Comparison of ENCODE assay signal across 8 mouse cellular contexts in genomic region chr4:154986096-154986495, GRCm38 (mm10). TPM values are rescaled to one million over a fixed set of nuclear protein-coding genes. Genes with fewer than 3 reads are reported as not detected.
DNase-seq lines count a peak whose midpoint lies in the region; ATAC-seq and TF ChIP-seq lines count a peak whose summit lies in the region.

No protein-coding gene starts in this region.

- TF ChIP-seq CTCF in C2C12 (IDR thresholded peaks at IDR 0.05; ENCODE audit: control insufficient read depth, insufficient read depth, insufficient read length) = peak; percentile 73
- peak; percentile 71 for TF ChIP-seq CTCF in bone marrow, adult 2 months (IDR thresholded peaks at IDR 0.05; ENCODE audit: control insufficient read depth, insufficient read depth, low read length)

- no peaks in the 10 kb centered on the region for H3K79me3 ChIP-seq in C2C12 (ENCODE audit: low read depth)

- H3K36me3 ChIP-seq in C2C12 (ENCODE audit: control insufficient read depth, insufficient read depth) = peaks cover 3% of the 10 kb centered on the region
- H3K36me3 ChIP-seq in forebrain, embryonic 11.5 days (ENCODE audit: control insufficient read depth, insufficient read depth, low read length) = peaks cover 1% of the 10 kb centered on the region
- peaks cover 3% of the 10 kb centered on the region for H3K36me3 ChIP-seq in heart, embryonic 15.5 days
- peaks cover 8% of the 10 kb centered on the region for H3K36me3 ChIP-seq in liver, embryonic 13.5 days
- peaks cover 4% of the 10 kb centered on the region; the same call in 1 of the 2 replicates for H3K36me3 ChIP-seq in neural tube, embryonic 15.5 days

- ATAC-seq in forebrain, embryonic 11.5 days (replicated peaks; ENCODE audit: low FRiP score) = peak; percentile 55
- no peak for ATAC-seq in heart, embryonic 15.5 days (replicated peaks; ENCODE audit: insufficient number of reproducible peaks, insufficient read depth, low FRiP score, low read depth)
- no peak for ATAC-seq in liver, embryonic 13.5 days (ENCODE audit: low read depth)
- no peak for ATAC-seq in neural tube, embryonic 15.5 days (ENCODE audit: low FRiP score)

- 22% methylated on average over 17 of the region's 17 CpGs for WGBS in bone marrow, adult 2 months
- WGBS in forebrain, embryonic 11.5 days = 14% methylated on average over 17 of the region's 17 CpGs
- WGBS in heart, embryonic 15.5 days = 16% methylated on average over 17 of the region's 17 CpGs
- WGBS in liver, embryonic 13.5 days (ENCODE audit: insufficient replicate concordance) = 25% methylated on average over 17 of the region's 17 CpGs
- 17% methylated on average over 17 of the region's 17 CpGs for WGBS in neural tube, embryonic 15.5 days

- H3K27ac ChIP-seq in bone marrow, adult 2 months (ENCODE audit: control insufficient read depth, insufficient read depth, low read depth, low read length, poor library complexity) = no peak overlapping the region; the same call in 1 of the 2 replicates
- H3K27ac ChIP-seq in forebrain, embryonic 11.5 days (ENCODE audit: low read depth, low read length) = no peak overlapping the region
- H3K27ac ChIP-seq in heart, embryonic 15.5 days = no peak overlapping the region
- no peak overlapping the region for H3K27ac ChIP-seq in liver, embryonic 13.5 days
- no peak overlapping the region for H3K27ac ChIP-seq in neural tube, embryonic 15.5 days (replicated peaks)

- H3K4me3 ChIP-seq in C2C12 (ENCODE audit: insufficient read depth, poor library complexity, severe bottlenecking) = no peak overlapping the region
- no peak overlapping the region for H3K4me3 ChIP-seq in bone marrow, adult 2 months (replicated peaks; ENCODE audit: control insufficient read depth, low read depth, low read length)
- H3K4me3 ChIP-seq in forebrain, embryonic 11.5 days (ENCODE audit: low read depth, low read length) = no peak overlapping the region
- H3K4me3 ChIP-seq in heart, embryonic 15.5 days = no peak overlapping the region
- no peak overlapping the region for H3K4me3 ChIP-seq in liver, embryonic 13.5 days (replicated peaks)
- H3K4me3 ChIP-seq in neural tube, embryonic 15.5 days (replicated peaks) = no peak overlapping the region

- DNase-seq in forebrain, embryonic 11.5 days (ENCODE audit: low spot score) = peak; percentile 84
- DNase-seq in kidney, postnatal 14 days = peak; percentile 80
- peak; percentile 62 for DNase-seq in liver, embryonic 13.5 days
- peak; percentile 56 for DNase-seq in testis, postnatal 14 days (ENCODE audit: low spot score)

- TF ChIP-seq POLR2A in bone marrow, adult 2 months (IDR thresholded peaks at IDR 0.05; ENCODE audit: borderline replicate concordance, control insufficient read depth, low read depth, low read length) = no peak

- H3K4me2 ChIP-seq in forebrain, embryonic 11.5 days (ENCODE audit: low read depth, low read length, severe bottlenecking) = no peak overlapping the region
- peak overlapping the region; percentile 47 for H3K4me2 ChIP-seq in heart, embryonic 15.5 days
- H3K4me2 ChIP-seq in liver, embryonic 13.5 days = 0 out of 2 replicates have a peak overlapping the region, but pooled peaks have one; percentile 17
- H3K4me2 ChIP-seq in neural tube, embryonic 15.5 days = peak overlapping the region; percentile 20

- peaks cover 47% of the 10 kb centered on the region for H3K27me3 ChIP-seq in C2C12 (ENCODE audit: control insufficient read depth, insufficient read depth, insufficient read length)
- peaks cover 6% of the 10 kb centered on the region; the same call in 1 of the 2 replicates for H3K27me3 ChIP-seq in forebrain, embryonic 11.5 days (ENCODE audit: control insufficient read depth, insufficient read depth, low read length)
- H3K27me3 ChIP-seq in heart, embryonic 15.5 days = peaks cover 31% of the 10 kb centered on the region
- H3K27me3 ChIP-seq in liver, embryonic 13.5 days = 0 out of 2 replicates have a peak, but pooled peaks cover 15% of the 10 kb centered on the region
- H3K27me3 ChIP-seq in neural tube, embryonic 15.5 days (replicated peaks) = no peaks in the 10 kb centered on the region; the same call in 1 of the 2 replicates

- no peaks in the 10 kb centered on the region for H3K4me1 ChIP-seq in bone marrow, adult 2 months (ENCODE audit: control insufficient read depth, insufficient read depth, low read length)
- peaks cover 5% of the 10 kb centered on the region; the same call in 1 of the 2 replicates for H3K4me1 ChIP-seq in forebrain, embryonic 11.5 days (replicated peaks; ENCODE audit: control insufficient read depth, insufficient read depth, low read length)
- peaks cover 13% of the 10 kb centered on the region for H3K4me1 ChIP-seq in heart, embryonic 15.5 days (replicated peaks)
- H3K4me1 ChIP-seq in liver, embryonic 13.5 days (replicated peaks) = peaks cover 37% of the 10 kb centered on the region
- peaks cover 14% of the 10 kb centered on the region for H3K4me1 ChIP-seq in neural tube, embryonic 15.5 days

- peak overlapping the region; percentile 28 for H3ac ChIP-seq in C2C12 (ENCODE audit: control insufficient read depth, insufficient read length, low read depth)

- H3K79me2 ChIP-seq in C2C12 (ENCODE audit: control insufficient read depth, insufficient read depth) = no peaks in the 10 kb centered on the region

- H3K9ac ChIP-seq in forebrain, embryonic 11.5 days (ENCODE audit: low read length) = no peak overlapping the region
- no peak overlapping the region for H3K9ac ChIP-seq in heart, embryonic 15.5 days
- no peak overlapping the region for H3K9ac ChIP-seq in liver, embryonic 13.5 days
- no peak overlapping the region for H3K9ac ChIP-seq in neural tube, embryonic 15.5 days (replicated peaks)

- no peaks in the 10 kb centered on the region for H3K9me3 ChIP-seq in forebrain, embryonic 11.5 days (ENCODE audit: control insufficient read depth, low read length)
- H3K9me3 ChIP-seq in heart, embryonic 15.5 days (replicated peaks) = no peaks in the 10 kb centered on the region
- H3K9me3 ChIP-seq in liver, embryonic 13.5 days (replicated peaks) = no peaks in the 10 kb centered on the region
- H3K9me3 ChIP-seq in neural tube, embryonic 15.5 days (replicated peaks) = no peaks in the 10 kb centered on the region

TF ChIP-seq in C2C12, 6 proteins besides CTCF, POLR2A, EP300 and RAD21:
- no peak for TF ChIP-seq MAX (IDR thresholded peaks at IDR 0.05)
- TF ChIP-seq CEBPB (IDR thresholded peaks at IDR 0.05; ENCODE audit: low read depth) = no peak
- no peak for TF ChIP-seq MYOG (IDR thresholded peaks at IDR 0.05; ENCODE audit: control insufficient read depth, extremely low read depth, insufficient read length)
- TF ChIP-seq MYOD1 (IDR thresholded peaks at IDR 0.05; ENCODE audit: control insufficient read depth, insufficient read length, low read depth) = no peak

RNA-seq across cellular contexts. Expression of gene Pank4, which starts 22.2 kb away (rescaled TPM):
- 22.2 TPM for polyA plus RNA-seq in C2C12 (2012; fragmentation: generic; extraction: Trizol)
- 29.7 and 30.3 TPM in 2 replicates for polyA plus RNA-seq in bone marrow, adult 2 months (2011; ENCODE audit: insufficient read depth, insufficient read length, low replicate concordance, missing spikeins)
- 43.1 and 49.1 TPM in 2 replicates for polyA plus RNA-seq in forebrain, embryonic 11.5 days (2014; fragmentation: Nextera tagmentation; extraction: Ambion mirVana)
- polyA plus RNA-seq in heart, embryonic 15.5 days (2015; fragmentation: Nextera tagmentation; extraction: Ambion mirVana) = 36.6 and 44.5 TPM in 2 replicates
- polyA plus RNA-seq in liver, embryonic 13.5 days (2015; fragmentation: Nextera tagmentation; extraction: Ambion mirVana) = 23.9 and 27.0 TPM in 2 replicates
- polyA plus RNA-seq in neural tube, embryonic 15.5 days (2015; fragmentation: Nextera tagmentation; extraction: Ambion mirVana) = 37.4 and 40.6 TPM in 2 replicates

RNA-seq across cellular contexts. Expression of gene Hes5, which starts 25.4 kb away (rescaled TPM):
- polyA plus RNA-seq in C2C12 (2012; fragmentation: generic; extraction: Trizol) = not detected
- not detected in 2 replicates for polyA plus RNA-seq in bone marrow, adult 2 months (2011; ENCODE audit: insufficient read depth, insufficient read length, low replicate concordance, missing spikeins)
- polyA plus RNA-seq in forebrain, embryonic 11.5 days (2014; fragmentation: Nextera tagmentation; extraction: Ambion mirVana) = 313 and 318 TPM in 2 replicates
- 0.49 and 0.77 TPM in 2 replicates for polyA plus RNA-seq in heart, embryonic 15.5 days (2015; fragmentation: Nextera tagmentation; extraction: Ambion mirVana)
- 0.08 and 0.23 TPM in 2 replicates for polyA plus RNA-seq in liver, embryonic 13.5 days (2015; fragmentation: Nextera tagmentation; extraction: Ambion mirVana)
- polyA plus RNA-seq in neural tube, embryonic 15.5 days (2015; fragmentation: Nextera tagmentation; extraction: Ambion mirVana) = 80.3 and 113 TPM in 2 replicates

RNA-seq across cellular contexts. Expression of gene Tnfrsf14, which starts 57.7 kb away (rescaled TPM):
- 0.02 TPM for polyA plus RNA-seq in C2C12 (2012; fragmentation: generic; extraction: Trizol)
- 155 and 183 TPM in 2 replicates for polyA plus RNA-seq in bone marrow, adult 2 months (2011; ENCODE audit: insufficient read depth, insufficient read length, low replicate concordance, missing spikeins)
- polyA plus RNA-seq in forebrain, embryonic 11.5 days (2014; fragmentation: Nextera tagmentation; extraction: Ambion mirVana) = 0.61 and 1.4 TPM in 2 replicates
- polyA plus RNA-seq in heart, embryonic 15.5 days (2015; fragmentation: Nextera tagmentation; extraction: Ambion mirVana) = 0.57 and 1.2 TPM in 2 replicates
- polyA plus RNA-seq in liver, embryonic 13.5 days (2015; fragmentation: Nextera tagmentation; extraction: Ambion mirVana) = 49.5 and 51.7 TPM in 2 replicates
- 0.37 and 1.4 TPM in 2 replicates for polyA plus RNA-seq in neural tube, embryonic 15.5 days (2015; fragmentation: Nextera tagmentation; extraction: Ambion mirVana)

Comparison
In these comparisons a context has a peak if more than half of its experiments do, and no peak if none do; other contexts are left out.
1. RNA of gene Hes5, which starts 25.4 kb away (polyA plus RNA-seq): 313 to 318 TPM in forebrain, embryonic 11.5 days and 80.3 to 113 TPM in neural tube, embryonic 15.5 days; not detected in bone marrow, adult 2 months, 0.49 to 0.77 TPM in heart, embryonic 15.5 days, 0.08 to 0.23 TPM in liver, embryonic 13.5 days and not detected in C2C12 (single experiment); every median in the first group is over 10 times any median in the second.
2. RNA of gene Tnfrsf14, which starts 57.7 kb away (polyA plus RNA-seq): 155 to 183 TPM in bone marrow, adult 2 months and 49.5 to 51.7 TPM in liver, embryonic 13.5 days; 0.61 to 1.4 TPM in forebrain, embryonic 11.5 days, 0.57 to 1.2 TPM in heart, embryonic 15.5 days, 0.37 to 1.4 TPM in neural tube, embryonic 15.5 days and 0.02 TPM in C2C12 (single experiment); every median in the first group is over 10 times any median in the second.
3. Peak in every context shown above with its lines, with median percentiles within 50 percentile points of each other: DNase-seq.